ENCODE assay signal across 17 mouse cellular contexts in the genomic region with DNA sequence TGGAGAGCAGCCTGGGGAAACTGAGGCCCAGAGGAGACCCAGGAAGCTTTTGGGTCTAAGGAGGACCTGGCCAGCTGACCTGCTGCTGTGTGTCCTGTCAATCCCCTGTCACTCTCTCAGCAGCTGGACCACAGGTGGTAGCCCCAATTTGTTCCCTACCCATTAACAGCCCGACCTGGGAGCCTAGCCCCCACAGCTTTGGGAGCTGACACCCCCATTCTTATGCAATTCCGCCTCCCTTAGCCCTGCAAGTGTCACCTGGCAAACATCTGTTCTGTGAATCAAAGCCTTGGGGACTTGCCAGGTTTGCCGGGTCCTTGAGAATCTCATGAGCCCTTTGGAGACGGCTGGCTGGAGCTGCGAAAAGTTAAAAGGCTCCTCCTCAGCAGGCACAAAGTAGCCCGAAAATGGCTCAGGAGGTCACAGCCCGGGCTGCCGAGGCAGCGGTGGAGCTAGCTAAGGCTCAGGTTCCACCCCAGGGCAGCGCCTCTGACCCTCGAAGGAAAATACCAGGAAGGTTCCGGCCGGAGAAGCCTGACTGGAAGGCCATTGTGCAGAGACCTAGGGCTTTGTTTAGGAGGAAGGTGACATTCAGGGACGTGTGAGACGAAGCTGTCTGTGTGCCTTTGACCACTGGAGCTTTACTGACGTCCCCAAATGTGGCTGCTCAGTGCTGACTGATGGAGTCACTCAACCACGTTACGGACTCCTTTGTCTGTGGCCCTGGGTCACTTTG. TPM values are rescaled to one million over a fixed set of nuclear protein-coding genes. Genes with fewer than 3 reads are reported as not detected.
DNase-seq lines count a peak whose midpoint lies in the region; ATAC-seq and TF ChIP-seq lines count a peak whose summit lies in the region.
"Had no signal": no experiment of that assay in that cellular context is flagged by ENCODE, and none has a peak within 500 bp of the region (broad histone marks: within the 10 kb centered on the region; RNA-seq: fewer than 3 reads in every experiment).

No protein-coding gene starts in this region.

- H3K27ac ChIP-seq in embryonic facial prominence, embryonic 10.5 days (replicated peaks), result no peak overlapping the region; the same call in 1 of the 2 replicates
- no peak overlapping the region for H3K27ac ChIP-seq in left cerebral cortex, adult 2 months
- H3K27ac ChIP-seq: liver, embryonic 13.5 days; midbrain, embryonic 12.5 days; neural tube, embryonic 12.5 days had no signal

- no peaks in the 10 kb centered on the region for H3K9me3 ChIP-seq in embryonic facial prominence, embryonic 10.5 days
- H3K9me3 ChIP-seq: liver, embryonic 13.5 days; midbrain, embryonic 12.5 days; neural tube, embryonic 12.5 days had no signal

- no peak for TF ChIP-seq CTCF in lung, adult 2 months (IDR thresholded peaks at IDR 0.05; ENCODE audit: insufficient read depth, low read length)
- TF ChIP-seq CTCF in left cerebral cortex, adult 2 months (IDR thresholded peaks at IDR 0.05), result no peak

- H3K36me3 ChIP-seq in embryonic facial prominence, embryonic 10.5 days (replicated peaks), result no peaks in the 10 kb centered on the region
- H3K36me3 ChIP-seq: liver, embryonic 13.5 days; midbrain, embryonic 12.5 days; neural tube, embryonic 12.5 days had no signal

- no peak for TF ChIP-seq POLR2A in lung, adult 2 months (IDR thresholded peaks at IDR 0.05; ENCODE audit: borderline replicate concordance, extremely low read depth, low read depth, low read length)

- no peak overlapping the region for H3K4me3 ChIP-seq in lung, adult 2 months (replicated peaks; ENCODE audit: extremely low read depth, low read depth, low read length)
- no peak overlapping the region for H3K4me3 ChIP-seq in embryonic facial prominence, embryonic 10.5 days
- no peak overlapping the region for H3K4me3 ChIP-seq in left cerebral cortex, adult 2 months
- H3K4me3 ChIP-seq: liver, embryonic 13.5 days; midbrain, embryonic 12.5 days; neural tube, embryonic 12.5 days had no signal

- intact Hi-C loops in left cerebral cortex, adult 2 months (cut with DNase I), result no loop called here

- peak; percentile 25 for DNase-seq in lung, adult 2 months
- no peak for DNase-seq in lung, postnatal 25 days (ENCODE audit: low spot score)
- DNase-seq in adrenal gland, adult 8-10 months, result peak; percentile 56
- DNase-seq in embryonic facial prominence, embryonic 10.5 days (ENCODE audit: low spot score), result peak; percentile 41
- peak; percentile 53 for DNase-seq in lung, postnatal 36 days
- DNase-seq in left cerebral cortex, adult 2 months (ENCODE audit: extremely low spot score in 1 of 2, low spot score in 2 of 2), result no peak
- DNase-seq: gastrocnemius, postnatal 25 days; heart, postnatal 10 days; liver, embryonic 13.5 days; right cerebral cortex, adult 18-20 months; thymus, postnatal 14 days had no signal

- ATAC-seq in cerebellum, adult (ENCODE audit: insufficient number of reproducible peaks, low FRiP score, low TSS enrichment), result no peak

- no peaks in the 10 kb centered on the region for H3K4me1 ChIP-seq in lung, adult 2 months (ENCODE audit: control insufficient read depth, insufficient read depth, low read length)
- peaks cover 9% of the 10 kb centered on the region for H3K4me1 ChIP-seq in embryonic facial prominence, embryonic 10.5 days
- H3K4me1 ChIP-seq: liver, embryonic 13.5 days; neural tube, embryonic 12.5 days had no signal

- WGBS in lung, adult 2 months, result 11% methylated on average over 18 of the region's 18 CpGs
- WGBS in embryonic facial prominence, embryonic 10.5 days, result 4% methylated on average over 18 of the region's 18 CpGs

- H3K27me3 ChIP-seq in embryonic facial prominence, embryonic 10.5 days (replicated peaks; ENCODE audit: low read depth, poor library complexity, severe bottlenecking), result peaks cover 54% of the 10 kb centered on the region

RNA-seq across cellular contexts. Expression of gene Fgf15, which starts 7.6 kb away (rescaled TPM):
- polyA plus RNA-seq in lung, adult 2 months (2012; rRNA removed), result not detected in 2 replicates
- total RNA-seq in adrenal gland, adult 8-10 months (2022), result under 1 TPM in 3 of 4 experiments, not detected in 1; 0.31 to 0.46 (median 0.32) TPM
- 17.5 and 19.7 TPM in 2 replicates for polyA plus RNA-seq in embryonic facial prominence, embryonic 10.5 days (2016; fragmentation: Nextera tagmentation; extraction: Ambion mirVana)
- total RNA-seq in left cerebral cortex, adult 2 months (2021), result not detected
- total RNA-seq: CH12.LX; gastrocnemius, postnatal 25 days; heart, postnatal 10 days; left cerebral cortex, adult 8-10 months had no signal
- polyA plus RNA-seq: intestine, embryonic 14.5 days had no signal

RNA-seq across cellular contexts. Expression of gene LTO1, which starts 26.2 kb away (rescaled TPM):
- 13.5 and 17.7 TPM in 2 replicates for polyA plus RNA-seq in lung, adult 2 months (2012; rRNA removed)
- 10 to 100 TPM; 27.1 to 39.7 (median 31.2) TPM for total RNA-seq in adrenal gland, adult 8-10 months (2022)
- 25.4 and 26.0 TPM in 2 replicates for polyA plus RNA-seq in embryonic facial prominence, embryonic 10.5 days (2016; fragmentation: Nextera tagmentation; extraction: Ambion mirVana)
- total RNA-seq in left cerebral cortex, adult 2 months (2021), result 10 to 100 TPM; 26.4 to 27.8 TPM

RNA-seq across cellular contexts. Expression of gene Fgf4, which starts 41.6 kb away (rescaled TPM):
- not detected in 2 replicates for polyA plus RNA-seq in lung, adult 2 months (2012; rRNA removed)
- not detected for total RNA-seq in adrenal gland, adult 8-10 months (2022)
- 0.16 TPM in 1 of 2 replicates, not detected in the other for polyA plus RNA-seq in embryonic facial prominence, embryonic 10.5 days (2016; fragmentation: Nextera tagmentation; extraction: Ambion mirVana)
- total RNA-seq in left cerebral cortex, adult 2 months (2021), result not detected
- total RNA-seq: CH12.LX; heart, postnatal 10 days; left cerebral cortex, adult 8-10 months had no signal
- polyA plus RNA-seq: intestine, embryonic 14.5 days; liver, embryonic 13.5 days; midbrain, embryonic 12.5 days had no signal

RNA-seq across cellular contexts. Expression of gene Fgf3, which starts 50.8 kb away (rescaled TPM):
- polyA plus RNA-seq in lung, adult 2 months (2012; rRNA removed), result not detected in 2 replicates
- total RNA-seq in adrenal gland, adult 8-10 months (2022), result 1 to 10 TPM in 3 of 4 experiments, under 1 TPM in 1; 0.67 to 2.8 (median 2.0) TPM
- 0.96 and 1.3 TPM in 2 replicates for polyA plus RNA-seq in embryonic facial prominence, embryonic 10.5 days (2016; fragmentation: Nextera tagmentation; extraction: Ambion mirVana)
- 1 to 10 TPM in 1 of 2 experiments, under 1 TPM in 1; 0.48 to 1.3 TPM for total RNA-seq in left cerebral cortex, adult 2 months (2021)
- total RNA-seq: CH12.LX; gastrocnemius, postnatal 25 days; heart, postnatal 10 days had no signal
- polyA plus RNA-seq: intestine, embryonic 14.5 days had no signal

RNA-seq across cellular contexts. Expression of gene Ccnd1, which starts 51.0 kb away (rescaled TPM):
- 106 and 138 TPM in 2 replicates for polyA plus RNA-seq in lung, adult 2 months (2012; rRNA removed)
- total RNA-seq in adrenal gland, adult 8-10 months (2022), result 100 to 1,000 TPM; 177 to 201 (median 190) TPM
- 191 and 194 TPM in 2 replicates for polyA plus RNA-seq in embryonic facial prominence, embryonic 10.5 days (2016; fragmentation: Nextera tagmentation; extraction: Ambion mirVana)
- total RNA-seq in left cerebral cortex, adult 2 months (2021), result 10 to 100 TPM; 57.0 to 57.7 TPM

Comparison
In these comparisons a context has a peak if more than half of its experiments do, and no peak if none do; other contexts are left out.
1. DNase-seq: peak in lung, adult 2 months (single experiment), adrenal gland, adult 8-10 months (single experiment), embryonic facial prominence, embryonic 10.5 days (single experiment) and lung, postnatal 36 days (single experiment); none in lung, postnatal 25 days (single experiment) and left cerebral cortex, adult 2 months (0 of 2).